Mouse (Mus musculus): ENCODE data around the gene Olfr427. TPM values are rescaled to one million over a fixed set of nuclear protein-coding genes. Genes with fewer than 3 reads are reported as not detected.

Olfr427 gene
- total RNA-seq, 2 experiments from 2014 or later: not detected

Other genes with a start within 250 kb of the Olfr427 start
- 5.0 and 16.3 TPM in 2 replicates for gene Ifi211, start 183.8 kb upstream of the Olfr427 start, total RNA-seq (2015; ENCODE audit: low replicate concordance)
- 2.7 and 5.3 TPM in 2 replicates for gene Ifi211, start 183.8 kb upstream of the Olfr427 start, total RNA-seq (2017; ENCODE audit: low replicate concordance)
- 54.8 and 103 TPM in 2 replicates for gene Mndal, start 154.4 kb upstream of the Olfr427 start, total RNA-seq (2015; ENCODE audit: low replicate concordance)
- gene Mndal, start 154.4 kb upstream of the Olfr427 start, total RNA-seq (2017; ENCODE audit: low replicate concordance): 12.8 and 34.0 TPM in 2 replicates
- 25.2 and 30.6 TPM in 2 replicates for gene Ifi203, start 154.2 kb upstream of the Olfr427 start, total RNA-seq (2015; ENCODE audit: low replicate concordance)
- 7.5 and 8.6 TPM in 2 replicates for gene Ifi203, start 154.2 kb upstream of the Olfr427 start, total RNA-seq (2017; ENCODE audit: low replicate concordance)
- not detected in 2 replicates for gene Ifi202b, start 114.1 kb upstream of the Olfr427 start, total RNA-seq (2015; ENCODE audit: low replicate concordance)
- not detected in 2 replicates for gene Ifi202b, start 114.1 kb upstream of the Olfr427 start, total RNA-seq (2017; ENCODE audit: low replicate concordance)
- gene Ifi205, start 65.1 kb upstream of the Olfr427 start, total RNA-seq (2015; ENCODE audit: low replicate concordance): 1.3 and 4.7 TPM in 2 replicates
- gene Ifi205, start 65.1 kb upstream of the Olfr427 start, total RNA-seq (2017; ENCODE audit: low replicate concordance): 5.5 TPM in 1 of 2 replicates, not detected in the other
- not detected in 2 replicates for gene Olfr433, start 56.2 kb upstream of the Olfr427 start, total RNA-seq (2015; ENCODE audit: low replicate concordance)
- not detected in 2 replicates for gene Olfr433, start 56.2 kb upstream of the Olfr427 start, total RNA-seq (2017; ENCODE audit: low replicate concordance)
- gene Olfr432, start 47.7 kb upstream of the Olfr427 start, total RNA-seq (2015; ENCODE audit: low replicate concordance): not detected in 2 replicates
- gene Olfr432, start 47.7 kb upstream of the Olfr427 start, total RNA-seq (2017; ENCODE audit: low replicate concordance): not detected in 2 replicates
- not detected in 2 replicates for gene Olfr430, start 30.3 kb upstream of the Olfr427 start, total RNA-seq (2015; ENCODE audit: low replicate concordance)
- gene Olfr430, start 30.3 kb upstream of the Olfr427 start, total RNA-seq (2017; ENCODE audit: low replicate concordance): not detected in 2 replicates
- gene Olfr429, start 12.6 kb upstream of the Olfr427 start, total RNA-seq (2015; ENCODE audit: low replicate concordance): not detected in 2 replicates
- gene Olfr429, start 12.6 kb upstream of the Olfr427 start, total RNA-seq (2017; ENCODE audit: low replicate concordance): not detected in 2 replicates
- 0.36 and 2.5 TPM in 2 replicates for gene Olfr231, start 24.3 kb downstream of the Olfr427 start, total RNA-seq (2015; ENCODE audit: low replicate concordance)
- gene Olfr231, start 24.3 kb downstream of the Olfr427 start, total RNA-seq (2017; ENCODE audit: low replicate concordance): 1.2 and 3.5 TPM in 2 replicates
- not detected in 2 replicates for gene Olfr424, start 34.6 kb downstream of the Olfr427 start, total RNA-seq (2015; ENCODE audit: low replicate concordance)
- gene Olfr424, start 34.6 kb downstream of the Olfr427 start, total RNA-seq (2017; ENCODE audit: low replicate concordance): not detected in 2 replicates
- gene Olfr420, start 58.7 kb downstream of the Olfr427 start, total RNA-seq (2015; ENCODE audit: low replicate concordance): not detected in 2 replicates
- 0.77 TPM in 1 of 2 replicates, not detected in the other for gene Olfr420, start 58.7 kb downstream of the Olfr427 start, total RNA-seq (2017; ENCODE audit: low replicate concordance)
- 506 and 527 TPM in 2 replicates for gene Spta1, start 75.9 kb downstream of the Olfr427 start, total RNA-seq (2015; ENCODE audit: low replicate concordance)
- 1,343 and 1,534 TPM in 2 replicates for gene Spta1, start 75.9 kb downstream of the Olfr427 start, total RNA-seq (2017; ENCODE audit: low replicate concordance)
- gene Olfr419, start 155.2 kb downstream of the Olfr427 start, total RNA-seq (2015; ENCODE audit: low replicate concordance): not detected in 2 replicates
- gene Olfr419, start 155.2 kb downstream of the Olfr427 start, total RNA-seq (2017; ENCODE audit: low replicate concordance): 0.90 and 1.7 TPM in 2 replicates
- not detected in 2 replicates for gene Mptx1, start 233.6 kb downstream of the Olfr427 start, total RNA-seq (2015; ENCODE audit: low replicate concordance)
- not detected in 2 replicates for gene Mptx1, start 233.6 kb downstream of the Olfr427 start, total RNA-seq (2017; ENCODE audit: low replicate concordance)

All from erythroid progenitor cell, adult 5-6 weeks (primary cell).